Mouse (Mus musculus) adrenal gland, postnatal 36 days (tissue): ENCODE measurements around the gene Gm9999. TPM values are rescaled to one million over a fixed set of nuclear protein-coding genes. Genes with fewer than 3 reads are reported as not detected.

Experiments
- DNase-seq, 2 experiments: peaks; one replicate each; pipeline ENCODE4 v3.0.0; 2021; ENCODE audit warnings: mixed read lengths in 1 of 2
- total RNA-seq, 2 experiments: library from RNA; stranded (reverse); gene quantifications; 2 replicates each; pipeline ENCODE4 v1.2.3; 2021

Gm9999 gene
- total RNA-seq, 2 experiments from 2014 or later = not detected

DNA sequence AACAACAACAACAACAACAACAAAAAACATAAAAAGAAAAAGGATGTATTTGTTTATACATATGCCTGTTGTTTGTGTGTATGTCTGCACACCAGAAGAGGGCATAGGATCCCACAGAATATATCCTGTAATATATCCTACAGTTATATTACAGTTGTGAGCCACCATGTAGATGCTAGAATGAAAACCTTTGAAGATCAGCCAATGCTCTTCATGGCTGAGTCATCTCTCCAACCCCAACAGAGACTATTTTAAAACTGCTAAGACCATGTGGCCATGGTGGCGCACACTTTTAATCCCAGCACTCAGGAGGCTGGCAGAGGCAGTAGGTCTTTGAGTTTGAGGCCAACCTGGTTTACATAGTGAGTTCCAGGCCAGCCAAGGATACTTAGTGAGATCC, 44.1 kb downstream of the Gm9999 start:
- DNase-seq = no peak

DNA sequence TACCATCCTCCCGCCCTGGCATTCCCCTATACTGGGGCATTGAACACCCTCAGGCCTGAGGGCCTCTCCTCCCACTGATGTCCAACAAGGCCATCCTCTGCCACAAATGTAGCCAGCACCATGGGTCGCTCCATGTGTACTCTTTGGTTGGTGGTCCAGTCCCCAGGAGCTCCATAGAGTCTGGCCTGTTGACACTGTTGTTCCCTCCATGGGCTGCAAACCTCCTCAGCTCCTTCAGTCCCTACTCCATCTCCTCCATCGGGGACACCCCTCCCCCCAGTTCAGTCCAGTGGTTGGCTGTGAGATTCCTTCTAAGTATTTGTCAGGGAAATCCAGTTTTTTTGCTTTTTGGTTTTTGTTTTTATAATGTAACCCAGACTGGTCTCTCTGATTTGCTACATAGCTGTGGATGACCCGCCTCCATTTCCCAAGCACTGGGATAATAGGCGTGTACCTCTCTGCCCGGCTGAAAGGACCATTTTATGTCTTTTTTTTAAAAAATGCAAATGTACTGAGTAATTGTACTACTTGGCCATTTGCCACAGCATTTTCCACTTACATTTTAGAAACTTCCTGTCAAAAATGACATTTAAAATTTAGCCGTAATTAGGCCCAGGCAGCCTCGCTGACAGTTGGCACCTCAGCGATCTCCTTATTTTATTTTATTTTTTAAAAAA, 47.3 kb downstream of the Gm9999 start:
- DNase-seq = no peak

DNA sequence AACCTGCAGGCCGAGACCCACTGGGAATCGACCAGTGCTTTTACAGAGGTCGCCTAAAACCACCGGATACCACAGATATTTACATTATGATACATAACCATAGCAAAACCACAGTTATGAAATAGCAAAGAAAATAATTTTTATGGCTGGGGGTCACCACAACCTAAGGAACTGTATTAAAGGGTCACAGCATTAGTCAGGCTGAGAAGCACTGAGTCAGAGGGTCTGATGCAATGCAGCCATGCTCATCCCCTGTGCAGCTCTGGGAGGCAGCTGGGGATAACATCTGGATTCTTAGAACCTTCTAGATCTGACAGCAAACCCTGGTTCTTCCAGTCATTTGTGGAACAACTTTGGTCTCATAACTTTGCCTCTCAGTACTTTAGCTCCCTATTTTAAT, 48.0 kb downstream of the Gm9999 start:
- DNase-seq = no peak

DNA sequence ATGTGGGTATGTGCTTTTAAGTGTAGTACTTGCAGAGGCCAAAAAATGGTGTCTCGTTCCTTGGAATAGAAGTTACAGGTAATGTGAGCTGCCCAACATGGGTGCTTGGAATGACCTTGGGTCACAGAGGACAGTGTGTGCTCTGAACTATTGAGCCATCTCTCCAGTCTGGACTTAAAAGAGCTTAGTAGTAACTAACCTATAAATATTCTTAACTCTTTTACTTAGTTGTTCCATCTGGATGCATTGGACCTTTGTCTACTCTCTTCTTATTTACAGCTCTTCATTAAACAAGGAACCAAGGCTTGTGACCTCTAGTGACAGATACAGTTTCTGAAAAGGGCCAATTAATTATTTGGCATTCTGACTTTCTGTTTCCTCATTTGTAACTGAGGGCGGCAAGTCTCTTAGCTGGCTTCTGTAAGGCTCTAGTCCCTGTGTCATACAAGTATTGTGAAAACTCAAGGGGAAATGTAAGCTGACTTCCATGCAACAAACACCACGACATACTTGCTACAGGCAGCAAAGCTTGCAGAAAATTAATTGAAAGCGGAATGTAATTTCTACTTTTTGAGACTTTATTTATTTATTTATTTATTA, 51.5 kb downstream of the Gm9999 start:
- DNase-seq = no peak

DNA sequence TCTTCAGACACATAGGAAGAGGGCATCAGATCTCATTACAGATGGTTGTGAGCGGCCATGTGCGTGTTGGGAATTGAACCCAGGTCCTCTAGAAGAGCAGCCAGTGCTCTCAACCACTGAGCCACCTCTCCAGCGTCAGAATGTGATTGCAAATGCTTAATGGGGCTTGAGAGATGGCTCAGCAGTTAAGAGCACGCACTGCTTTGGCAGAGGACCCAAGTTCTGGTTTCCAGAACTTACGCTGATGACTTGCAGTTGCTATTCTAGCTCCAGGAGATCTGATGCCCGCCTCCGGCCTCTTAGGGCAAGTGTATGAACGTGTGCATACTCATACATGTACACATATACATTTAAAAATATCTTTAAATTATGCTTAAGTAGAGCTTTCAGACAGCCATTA, 52.0 kb downstream of the Gm9999 start:
- no peak for DNase-seq

Other genes with a start within 250 kb of the Gm9999 start
- gene Saa1, start 240.6 kb upstream of the Gm9999 start, total RNA-seq = under 1 TPM in 1 of 2 experiments, not detected in 1; 0.96 TPM
- gene Saa2, start 231.8 kb upstream of the Gm9999 start, total RNA-seq = under 1 TPM in 1 of 2 experiments, not detected in 1; 0.79 TPM
- 10 to 100 TPM; 20.8 to 25.9 TPM for gene Hps5, start 187.5 kb upstream of the Gm9999 start, total RNA-seq
- 10 to 100 TPM; 41.2 to 41.4 TPM for gene Gtf2h1, start 187.5 kb upstream of the Gm9999 start, total RNA-seq
- gene Ldha, start 142.1 kb upstream of the Gm9999 start, total RNA-seq = 100 to 1,000 TPM; 439 to 497 TPM
- gene Ldhc, start 122.4 kb upstream of the Gm9999 start, total RNA-seq = not detected
- 10 to 100 TPM; 68.5 to 80.8 TPM for gene Tsg101, start 63.6 kb upstream of the Gm9999 start, total RNA-seq
- 10 to 100 TPM; 16.8 to 21.9 TPM for gene Uevld, start 25.1 kb upstream of the Gm9999 start, total RNA-seq
- gene Spty2d1, start 24.8 kb downstream of the Gm9999 start, total RNA-seq = 10 to 100 TPM; 20.4 to 34.9 TPM
- 10 to 100 TPM; 21.8 to 38.1 TPM for gene Tmem86a, start 67.0 kb downstream of the Gm9999 start, total RNA-seq
- gene Ptpn5, start 150.1 kb downstream of the Gm9999 start, total RNA-seq = 1 to 10 TPM in 1 of 2 experiments, under 1 TPM in 1; 0.53 to 1.1 TPM
- gene Mrgpra6, start 221.3 kb downstream of the Gm9999 start, total RNA-seq = not detected